Mouse (Mus musculus) midbrain, embryonic 15.5 days (tissue): ENCODE data around the gene Hist1h2bn. TPM values are rescaled to one million over a fixed set of nuclear protein-coding genes. Genes with fewer than 3 reads are reported as not detected.
A peak's percentile ranks its signal among the peaks of the same experiment; 100 is the strongest.
"Not testable (repeated sequence)": the region's sequence is repeated elsewhere in the genome, so short reads cannot be mapped to it uniquely, and the experiment has no call there.

Experiments used
- ATAC-seq: fragments of 200-750 bp; cut with Nextera tagmentation; replicated peaks from 2 replicates; pipeline ENCODE4 v1.8.0; 2017; ENCODE audit warnings: moderate TSS enrichment
- H3K27ac ChIP-seq: fragments of 300-500 bp; sonication (generic); 2 replicates; pipeline ENCODE4 v1.5.1; 2015; ENCODE audit warnings: mild to moderate bottlenecking, inconsistent platforms
- H3K27me3 ChIP-seq: fragments of 300-500 bp; sonication (generic); replicated peaks from 2 replicates; pipeline ENCODE4 v1.6.1; 2015; ENCODE audit warnings: inconsistent platforms
- H3K36me3 ChIP-seq: fragments of 300-500 bp; sonication (generic); replicated peaks from 2 replicates; pipeline ENCODE4 v1.6.1; 2015; ENCODE audit warnings: inconsistent platforms
- H3K4me1 ChIP-seq: fragments of 300-500 bp; sonication (generic); 2 replicates; pipeline ENCODE4 v1.6.1; 2015; ENCODE audit warnings: inconsistent platforms
- H3K4me2 ChIP-seq: fragments of 300-500 bp; sonication (generic); 2 replicates; pipeline ENCODE4 v1.6.1; 2015; ENCODE audit warnings: inconsistent platforms, mild to moderate bottlenecking, moderate library complexity
- H3K4me3 ChIP-seq: fragments of 300-500 bp; sonication (generic); 2 replicates; pipeline ENCODE4 v1.5.1; 2015; ENCODE audit warnings: mild to moderate bottlenecking, inconsistent platforms
- H3K9ac ChIP-seq: fragments of 300-500 bp; sonication (generic); 2 replicates; pipeline ENCODE4 v1.6.1; 2015; ENCODE audit warnings: mild to moderate bottlenecking, inconsistent platforms
- H3K9me3 ChIP-seq: fragments of 300-500 bp; sonication (generic); 2 replicates; pipeline ENCODE4 v1.6.1; 2016; ENCODE audit warnings: inconsistent platforms
- WGBS: fragments of 180-500 bp; shearing (Covaris S2); methylation state at CpG from one replicate; pipeline ENCODE4 v1.1.7; 2015; ENCODE audit warnings: mixed read lengths; 5-methylcytosine and 5-hydroxymethylcytosine counted together
- polyA plus RNA-seq: library from polyadenylated mRNA; unstranded; fragments of >200 nt; fragmentation: Nextera tagmentation; extraction: Ambion mirVana; gene quantifications from 2 replicates; pipeline ENCODE4 v1.2.1, GENCODE M21; 2015

The Hist1h2bn gene
- polyA plus RNA-seq, 1 experiment from 2014 or later = 0.89 TPM

DNA sequence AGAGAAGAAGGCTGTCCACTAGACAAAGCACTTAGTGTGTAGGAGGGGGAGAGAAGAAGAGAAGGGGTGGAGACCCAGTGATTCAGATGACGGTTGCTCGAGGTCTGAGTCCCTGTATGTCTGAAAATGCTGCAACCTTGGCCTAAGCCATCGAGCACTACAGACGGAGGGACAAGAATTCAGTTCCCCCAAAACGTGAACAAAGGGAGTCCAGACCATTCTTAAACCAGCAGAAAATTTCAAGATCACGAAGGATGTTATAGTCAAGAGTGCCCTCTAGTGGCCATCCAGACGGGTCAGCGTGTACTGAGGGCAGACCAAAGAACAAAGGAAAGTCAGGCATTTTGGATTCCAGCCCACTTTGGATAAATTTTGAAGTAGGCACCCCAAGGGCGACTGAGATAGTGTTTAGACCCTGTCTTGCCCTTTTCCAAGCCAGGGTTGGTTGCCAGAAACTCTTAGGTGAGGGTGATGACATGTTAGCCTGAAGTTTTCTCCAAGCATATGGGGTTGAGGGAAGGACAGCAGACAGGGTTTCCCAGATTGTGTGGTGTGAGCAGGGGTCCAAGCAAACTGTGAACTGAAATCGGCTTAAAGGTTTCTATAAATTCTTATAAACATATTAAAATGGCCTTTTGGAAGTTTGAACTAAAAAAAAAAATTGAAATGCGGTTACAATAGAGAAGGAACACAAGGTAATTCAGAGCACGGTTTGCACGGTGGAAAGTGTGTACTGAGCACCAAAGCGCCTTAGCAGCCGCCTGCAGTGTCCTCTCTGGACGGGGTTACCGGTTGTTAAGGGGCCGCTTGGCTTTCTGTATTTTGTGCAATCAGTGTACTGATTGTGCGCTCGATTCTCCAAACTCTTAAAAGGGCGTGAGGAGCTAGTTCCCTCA, 19.7 kb upstream of the Hist1h2bn start:
- Histone ChIP-seq H3K4me2 (peak overlapping the region; percentile 79), H3K27me3 (no peaks in the 10 kb centered on the region), H3K4me1 (peaks cover 12% of the 10 kb centered on the region), H3K27ac (peak overlapping the region; percentile 98), H3K4me3 (peak overlapping the region; percentile 49), H3K36me3 (no peaks in the 10 kb centered on the region), H3K9me3 (no peaks in the 10 kb centered on the region), H3K9ac (peak overlapping the region; percentile 57)
- ATAC-seq = peak; percentile 87
- under 1% methylated on average over 21 of the region's 21 CpGs for WGBS

DNA sequence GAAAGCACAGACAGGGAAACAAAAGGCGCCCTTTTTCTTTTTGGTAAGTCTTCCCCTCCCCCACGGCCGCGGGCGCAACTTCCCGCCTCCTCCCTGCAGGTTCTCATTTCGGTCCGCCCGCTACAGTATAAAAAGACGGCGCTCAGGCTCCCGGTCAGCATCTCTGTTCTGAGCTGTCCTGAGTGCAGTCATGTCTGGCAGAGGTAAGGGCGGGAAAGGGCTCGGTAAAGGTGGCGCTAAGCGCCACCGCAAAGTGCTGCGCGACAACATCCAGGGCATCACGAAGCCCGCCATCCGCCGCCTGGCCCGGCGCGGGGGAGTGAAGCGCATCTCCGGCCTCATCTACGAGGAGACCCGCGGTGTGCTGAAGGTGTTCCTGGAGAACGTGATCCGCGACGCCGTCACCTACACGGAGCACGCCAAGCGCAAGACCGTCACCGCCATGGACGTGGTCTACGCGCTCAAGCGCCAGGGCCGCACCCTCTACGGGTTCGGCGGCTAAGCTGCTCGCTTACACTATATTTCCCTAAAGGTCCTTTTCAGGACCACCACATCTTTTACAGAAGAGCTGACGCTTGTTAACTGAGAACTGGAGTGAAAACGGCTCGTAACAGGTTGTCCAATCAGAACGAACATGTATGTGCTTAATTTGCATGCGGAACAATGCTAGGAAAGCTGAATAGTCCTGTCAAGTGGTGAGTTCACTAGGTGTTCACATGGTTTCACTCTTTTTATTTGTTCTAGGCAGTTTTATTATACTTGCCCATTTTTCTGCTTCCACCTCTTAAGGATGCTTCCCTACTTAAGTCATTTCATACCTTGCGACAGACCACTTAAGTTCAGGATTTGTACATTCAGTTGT, 18.8 kb upstream of the Hist1h2bn start, which contains the start of gene Hist1h4j:
Gene Hist1h4j, plus strand, starts transcription at position 159 of the 862 bp plus-strand sequence.
- not testable (repeated sequence) for H3K27me3 ChIP-seq, H3K36me3 ChIP-seq, H3K9me3 ChIP-seq
- ATAC-seq = peak; percentile 91
- Histone ChIP-seq H3K27ac (peak within 1 kb of the TSS; percentile 98), H3K4me1 (peaks cover 12% of the 10 kb centered on the region), H3K9ac (peak within 1 kb of the TSS; percentile 57), H3K4me2 (peak within 1 kb of the TSS; percentile 79), H3K4me3 (peak within 1 kb of the TSS; percentile 49)
- WGBS = under 1% methylated on average over 50 of the region's 56 CpGs

DNA sequence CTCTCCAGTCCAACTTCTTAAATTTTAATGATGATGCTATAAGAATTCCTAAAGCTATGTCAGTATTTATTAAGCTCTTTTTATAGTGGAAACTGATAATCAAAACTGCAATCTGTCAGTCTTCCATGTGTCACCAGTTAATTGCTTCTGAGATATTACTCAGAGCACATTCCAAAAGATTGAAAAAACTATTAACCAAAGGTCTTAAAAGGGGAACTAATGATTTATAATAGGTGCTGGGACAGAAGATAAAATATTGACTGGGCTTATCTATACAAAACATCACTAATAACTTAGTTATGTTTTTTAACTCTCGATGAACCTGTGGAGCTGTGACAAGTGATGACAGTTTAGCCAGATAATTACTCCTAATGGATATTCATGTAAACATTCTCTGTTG, 8.9 kb upstream of the Hist1h2bn start:
- Histone ChIP-seq H3K4me1 (peaks cover 12% of the 10 kb centered on the region), H3K9ac (no peak overlapping the region), H3K4me2 (no peak overlapping the region), H3K27me3 (no peaks in the 10 kb centered on the region), H3K27ac (no peak overlapping the region), H3K4me3 (no peak overlapping the region), H3K36me3 (no peaks in the 10 kb centered on the region), H3K9me3 (no peaks in the 10 kb centered on the region)
- no peak for ATAC-seq
- 95% methylated on average over 1 of the region's 1 CpGs for WGBS

DNA sequence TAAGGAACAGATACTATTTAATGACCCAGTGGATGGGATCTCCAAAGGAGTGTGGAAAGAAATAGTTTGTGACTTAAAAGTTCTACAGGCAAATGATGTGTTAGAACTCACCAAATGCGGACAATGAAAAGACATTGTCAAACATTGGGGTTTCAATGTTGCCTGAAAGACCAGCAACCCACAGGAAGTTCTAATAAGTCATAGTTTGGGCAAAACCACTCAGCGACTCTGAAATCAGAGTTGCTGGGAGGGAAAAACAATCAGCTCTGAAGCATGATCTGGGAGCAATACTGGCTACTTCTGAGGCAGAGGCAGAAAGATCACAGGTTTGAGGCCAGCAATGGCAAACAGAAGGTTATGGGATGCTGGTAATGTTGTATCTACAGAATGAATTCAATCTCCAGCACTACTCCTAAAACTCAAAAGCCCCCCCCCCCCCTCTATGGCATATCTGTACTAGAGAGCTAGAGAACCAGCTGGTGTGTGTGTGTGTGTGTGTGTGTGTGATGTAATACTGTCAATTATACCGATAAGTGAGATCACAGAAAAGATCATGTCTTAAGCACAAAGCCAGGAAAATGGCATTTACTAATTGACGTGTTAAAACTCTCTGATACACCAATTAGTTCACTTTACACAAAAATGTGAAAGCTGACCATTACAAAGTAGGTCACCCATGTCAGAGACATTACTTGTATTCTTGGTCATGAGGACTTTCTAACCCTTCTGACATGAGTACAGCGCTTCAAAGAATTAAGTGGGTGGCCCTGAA, 4.3 kb upstream of the Hist1h2bn start:
- Histone ChIP-seq H3K27ac (peak overlapping the region; percentile 90), H3K27me3 (no peaks in the 10 kb centered on the region), H3K4me3 (peak overlapping the region; percentile 49), H3K9me3 (no peaks in the 10 kb centered on the region), H3K36me3 (no peaks in the 10 kb centered on the region), H3K4me1 (peaks cover 21% of the 10 kb centered on the region), H3K4me2 (peak overlapping the region; percentile 68), H3K9ac (peak overlapping the region; percentile 45)
- no peak for ATAC-seq
- WGBS = 4% methylated on average over 5 of the region's 5 CpGs

DNA sequence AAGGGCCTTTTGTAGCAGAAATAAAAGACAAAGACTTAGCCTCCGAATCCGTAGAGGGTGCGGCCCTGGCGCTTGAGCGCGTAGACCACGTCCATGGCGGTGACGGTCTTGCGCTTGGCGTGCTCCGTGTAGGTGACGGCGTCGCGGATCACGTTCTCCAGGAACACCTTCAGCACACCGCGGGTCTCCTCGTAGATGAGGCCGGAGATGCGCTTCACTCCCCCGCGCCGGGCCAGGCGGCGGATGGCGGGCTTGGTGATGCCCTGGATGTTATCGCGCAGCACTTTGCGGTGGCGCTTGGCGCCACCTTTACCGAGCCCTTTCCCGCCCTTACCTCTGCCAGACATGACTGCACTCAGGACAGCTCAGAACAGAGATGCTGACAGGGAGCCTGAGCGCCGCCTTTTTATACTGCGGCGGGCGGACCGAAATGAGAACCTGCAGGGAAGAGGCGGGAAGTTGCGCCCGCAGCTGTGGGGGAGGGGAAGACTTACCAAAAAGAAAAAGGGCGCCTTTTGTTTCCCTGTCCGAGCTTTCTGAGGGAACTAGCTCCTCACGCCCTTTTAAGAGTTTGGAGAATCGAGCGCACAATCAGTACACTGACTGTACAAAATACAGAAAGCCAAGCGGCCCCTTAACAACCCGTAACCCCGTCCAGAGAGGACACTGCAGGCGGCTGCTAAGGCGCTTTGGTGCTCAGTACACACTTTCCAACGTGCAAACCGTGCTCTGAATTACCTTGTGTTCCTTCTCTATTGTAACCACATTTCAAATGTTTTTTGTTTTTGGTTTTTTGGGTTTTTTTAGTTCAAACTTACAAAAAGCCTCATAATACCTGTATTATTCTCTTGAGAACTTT, 3.5 kb upstream of the Hist1h2bn start, which contains the start of gene Hist1h4k:
Gene Hist1h4k, minus strand, starts transcription at position 347 of the 859 bp plus-strand sequence.
- peak; percentile 88 for ATAC-seq
- peak within 1 kb of the TSS; percentile 45 for H3K9ac ChIP-seq
- H3K9me3 ChIP-seq, H3K36me3 ChIP-seq, H3K27me3 ChIP-seq: not testable (repeated sequence)
- peak within 1 kb of the TSS; percentile 49 for H3K4me3 ChIP-seq
- under 1% methylated on average over 46 of the region's 56 CpGs for WGBS
- H3K27ac ChIP-seq = peak within 1 kb of the TSS; percentile 90
- peak within 1 kb of the TSS; percentile 68 for H3K4me2 ChIP-seq
- H3K4me1 ChIP-seq = peaks cover 26% of the 10 kb centered on the region

DNA sequence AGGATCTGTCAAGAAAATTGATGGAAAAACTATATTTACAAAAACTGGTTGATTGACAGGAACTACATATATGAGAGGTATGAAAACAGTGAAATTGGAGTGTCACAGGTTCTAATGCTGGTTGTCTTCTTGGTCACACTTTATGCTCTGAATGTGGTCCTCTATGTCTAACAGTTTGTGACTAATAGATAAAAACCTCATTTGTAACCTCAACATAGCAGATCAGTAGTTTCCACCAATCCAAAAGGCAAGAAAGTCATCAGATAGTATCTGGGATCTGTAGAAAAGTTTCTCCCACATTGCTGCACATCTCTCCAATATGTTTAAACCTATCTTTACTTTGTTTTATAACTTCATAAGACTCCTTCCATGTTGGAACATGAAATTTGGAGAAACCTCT, 2.5 kb upstream of the Hist1h2bn start:
- Histone ChIP-seq H3K36me3 (no peaks in the 10 kb centered on the region), H3K27ac (no peak overlapping the region)
- ATAC-seq = no peak

DNA sequence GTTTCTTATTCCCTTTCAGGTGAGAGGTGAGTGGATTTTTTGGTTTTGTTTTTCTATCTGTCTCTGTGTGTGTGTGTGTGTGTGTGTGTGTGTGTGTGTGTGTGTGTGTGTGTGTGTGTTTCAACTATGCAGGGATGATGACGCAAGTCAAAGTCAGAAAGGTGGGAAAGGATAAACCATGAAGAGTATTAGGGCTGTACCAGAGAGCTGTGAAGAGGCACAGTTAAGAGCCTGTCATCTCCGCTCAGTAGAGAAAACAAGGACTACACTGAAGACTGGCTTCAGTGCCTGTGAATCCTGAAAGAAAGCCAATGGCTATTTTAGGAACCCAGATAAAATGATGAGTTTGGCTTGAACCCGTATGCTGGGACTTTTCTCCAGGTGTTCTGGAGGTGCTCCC, 2.1 kb upstream of the Hist1h2bn start:
- no peak overlapping the region for H3K9ac ChIP-seq
- no peak overlapping the region for H3K4me3 ChIP-seq
- H3K27ac ChIP-seq = no peak overlapping the region
- WGBS = 78% methylated on average over 3 of the region's 3 CpGs
- no peaks in the 10 kb centered on the region for H3K9me3 ChIP-seq
- ATAC-seq = no peak
- H3K36me3 ChIP-seq = no peaks in the 10 kb centered on the region
- no peak overlapping the region for H3K4me2 ChIP-seq
- peaks cover 26% of the 10 kb centered on the region for H3K4me1 ChIP-seq
- H3K27me3 ChIP-seq = no peaks in the 10 kb centered on the region

More for the DNA sequence above, 2.5 kb upstream of the Hist1h2bn start:
- Histone ChIP-seq H3K9me3 (no peaks in the 10 kb centered on the region), H3K27me3 (no peaks in the 10 kb centered on the region), H3K9ac (no peak overlapping the region), H3K4me3 (no peak overlapping the region), H3K4me2 (no peak overlapping the region), H3K4me1 (peaks cover 26% of the 10 kb centered on the region)

DNA sequence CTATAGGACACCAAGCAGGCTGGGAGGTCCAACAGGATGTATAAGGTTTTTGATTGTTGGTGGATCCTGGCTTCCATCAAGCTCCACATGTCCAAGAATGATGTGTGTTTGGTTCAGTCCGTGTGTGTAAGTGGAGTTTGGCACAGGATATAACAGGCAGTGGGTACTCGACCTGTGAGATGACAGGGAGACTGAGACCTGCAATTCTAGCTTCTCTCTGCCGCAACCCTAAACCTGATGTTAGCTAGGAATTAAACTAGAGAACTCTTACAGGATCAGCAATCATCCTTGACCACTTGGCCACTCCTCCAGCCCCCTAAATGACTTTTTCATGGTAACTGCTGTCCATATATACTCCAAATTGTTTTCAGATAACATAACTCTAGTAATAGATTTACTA, 1.6 kb upstream of the Hist1h2bn start:
- Histone ChIP-seq H3K9me3 (no peaks in the 10 kb centered on the region), H3K9ac (no peak overlapping the region), H3K4me2 (no peak overlapping the region), H3K4me3 (no peak overlapping the region), H3K36me3 (no peaks in the 10 kb centered on the region), H3K27me3 (no peaks in the 10 kb centered on the region), H3K4me1 (peaks cover 26% of the 10 kb centered on the region), H3K27ac (0 out of 2 replicates have a peak overlapping the region, but pooled peaks have one; percentile 12)
- no peak for ATAC-seq
- 46% methylated on average over 3 of the region's 3 CpGs for WGBS

DNA sequence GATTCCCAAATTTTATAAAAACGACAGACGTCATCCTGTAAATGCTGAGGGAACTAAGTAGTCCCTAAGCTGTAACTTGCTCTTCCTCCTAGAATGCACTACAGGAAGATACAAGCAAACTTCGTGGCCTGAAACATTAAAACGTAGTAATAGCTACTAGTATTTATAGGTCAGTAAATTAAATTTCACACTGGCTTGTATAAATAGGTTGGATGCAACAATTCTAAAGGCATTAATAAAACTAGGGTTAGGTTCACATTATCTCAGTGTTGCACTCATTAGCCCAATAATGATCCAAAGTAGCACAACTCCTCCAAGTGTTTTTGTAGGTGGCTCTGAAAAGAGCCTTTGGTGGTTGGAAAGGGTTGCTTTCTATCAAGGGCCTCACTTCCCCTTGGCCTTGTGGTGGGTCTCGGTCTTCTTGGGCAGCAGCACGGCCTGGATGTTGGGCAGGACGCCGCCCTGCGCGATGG, 836 bp upstream of the Hist1h2bn start:
- H3K4me1 ChIP-seq = peaks cover 26% of the 10 kb centered on the region

DNA sequence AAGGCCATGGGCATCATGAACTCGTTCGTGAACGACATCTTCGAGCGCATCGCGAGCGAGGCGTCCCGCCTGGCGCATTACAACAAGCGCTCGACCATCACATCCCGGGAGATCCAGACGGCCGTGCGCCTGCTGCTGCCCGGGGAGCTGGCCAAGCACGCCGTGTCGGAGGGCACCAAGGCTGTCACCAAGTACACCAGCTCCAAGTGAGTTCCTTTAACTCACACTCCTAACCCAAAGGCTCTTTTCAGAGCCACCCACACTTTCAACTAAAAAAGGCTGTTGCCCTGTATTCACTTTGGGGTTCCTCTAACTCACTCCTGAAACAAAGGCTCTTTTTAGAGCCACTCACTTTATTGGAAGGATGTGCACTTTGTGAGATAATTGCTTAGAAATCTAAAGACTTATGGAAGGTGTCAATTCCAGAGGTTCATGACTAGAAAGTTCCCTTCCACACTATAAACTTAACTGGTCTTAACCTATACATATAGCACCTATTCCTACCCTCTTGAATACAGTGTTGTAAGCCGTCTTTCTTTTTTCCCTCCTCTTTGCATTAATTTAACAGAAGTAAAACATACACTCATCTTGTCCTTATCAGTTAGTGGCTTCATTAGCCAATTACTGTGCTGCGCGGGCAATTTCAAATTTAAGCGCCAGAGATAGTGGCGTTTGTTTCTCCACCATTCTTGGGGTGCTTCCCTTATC, 525 bp downstream of the Hist1h2bn start:
- peak overlapping the region; percentile 49 for H3K4me3 ChIP-seq
- WGBS = under 1% methylated on average over 26 of the region's 26 CpGs

More for the DNA sequence above, 836 bp upstream of the Hist1h2bn start:
- peak overlapping the region; percentile 42 for H3K9ac ChIP-seq
- 2% methylated on average over 10 of the region's 10 CpGs for WGBS
- no peaks in the 10 kb centered on the region for H3K36me3 ChIP-seq
- no peak for ATAC-seq
- H3K27me3 ChIP-seq = no peaks in the 10 kb centered on the region
- no peaks in the 10 kb centered on the region for H3K9me3 ChIP-seq
- peak overlapping the region; percentile 95 for H3K27ac ChIP-seq
- H3K4me3 ChIP-seq = peak overlapping the region; percentile 49
- peak overlapping the region; percentile 79 for H3K4me2 ChIP-seq

More for the DNA sequence above, 525 bp downstream of the Hist1h2bn start:
- Histone ChIP-seq H3K9ac (peak overlapping the region; percentile 31), H3K4me2 (peak overlapping the region; percentile 79), H3K27ac (peak overlapping the region; percentile 95; the same call in 1 of the 2 replicates), H3K4me1 (peaks cover 16% of the 10 kb centered on the region)
- H3K36me3 ChIP-seq, H3K27me3 ChIP-seq, H3K9me3 ChIP-seq: not testable (repeated sequence)
- peak; percentile 2 for ATAC-seq
